Mouse (Mus musculus) macrophage (primary cell): ENCODE results near the gene Chrnb2. TPM values are rescaled to one million over a fixed set of nuclear protein-coding genes. Genes with fewer than 3 reads are reported as not detected.

Experiments
- H3K27ac ChIP-seq: fragments of 350-480 bp; formaldehyde crosslinking; 2 replicates; pipeline ENCODE4 v1.9.0; 2021
- H3K36me3 ChIP-seq: fragments of 350-480 bp; formaldehyde crosslinking; 2 replicates; pipeline ENCODE4 v1.9.0; 2021; ENCODE audit errors: inconsistent target
- H3K4me3 ChIP-seq: fragments of 350-480 bp; formaldehyde crosslinking; 2 replicates; pipeline ENCODE4 v1.9.0; 2021; ENCODE audit errors: inconsistent target
- H3K79me2 ChIP-seq: fragments of 350-480 bp; formaldehyde crosslinking; 2 replicates; pipeline ENCODE4 v1.9.0; 2021; ENCODE audit errors: inconsistent target
- WGBS: methylation state at CpG from one replicate; pipeline ENCODE4 v1.1.7; 2026; ENCODE audit warnings: inconsistent platforms; ENCODE audit not compliant: missing documents; 5-methylcytosine and 5-hydroxymethylcytosine counted together
- polyA plus RNA-seq: library from polyadenylated mRNA; stranded (reverse); fragments of 250-400 nt; gene quantifications from 3 replicates; pipeline ENCODE4 v1.2.4, GENCODE M21; 2018; ENCODE audit warnings: inconsistent platforms

Gene Chrnb2
- polyA plus RNA-seq, 1 experiment from 2014 or later: 0.20 TPM

DNA sequence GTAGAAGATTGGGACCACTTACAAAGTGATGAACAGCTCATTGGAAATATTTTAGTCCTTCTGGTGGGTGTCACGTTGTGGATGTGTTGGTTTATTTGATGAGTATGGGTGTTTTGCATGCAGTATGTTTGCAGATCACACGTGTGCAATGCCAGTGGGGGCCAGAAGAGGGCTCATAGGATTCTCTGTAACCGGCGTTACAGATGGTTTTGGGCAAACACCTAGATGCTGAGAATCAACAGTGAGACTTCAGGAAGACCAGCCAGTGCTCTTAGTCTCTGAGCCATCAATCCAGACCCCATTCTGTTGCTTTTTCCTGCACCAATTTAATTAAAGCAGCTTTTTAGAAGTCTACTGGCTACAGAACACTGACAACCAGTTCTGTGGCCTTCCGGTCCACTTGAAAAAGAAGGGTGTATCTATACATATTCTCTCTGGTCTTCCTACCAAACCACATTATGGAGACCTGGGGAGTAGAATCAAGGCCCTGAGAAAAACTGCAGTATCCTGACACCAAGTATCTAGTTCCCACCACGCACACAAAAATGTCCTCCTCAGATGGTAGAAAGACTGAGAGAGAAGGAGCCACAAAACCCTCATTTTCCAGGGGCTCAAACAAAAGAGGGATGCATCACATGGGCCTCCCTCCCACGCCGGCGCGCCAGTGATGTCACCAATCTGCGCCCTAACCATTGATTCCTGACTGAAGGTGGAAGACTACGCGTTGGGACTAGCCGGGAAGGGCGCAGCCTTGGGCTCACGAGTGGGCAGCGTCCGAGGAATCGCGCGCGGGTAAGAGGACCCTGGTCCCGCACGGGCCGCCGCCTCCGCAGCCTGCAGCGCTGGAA, 49.8 kb downstream of the Chrnb2 start, which contains the start of gene Adar:
Adar (plus strand) TSS at position 664 of the 848 bp plus-strand sequence.
- 4% methylated on average over 28 of the region's 28 CpGs for WGBS
- H3K27ac ChIP-seq: no peak within 1 kb of the TSS

GRCm38 (mm10) chr3:89704064-89704463, 60.4 kb downstream of the Chrnb2 start:
- 83% methylated on average over 6 of the region's 6 CpGs for WGBS
- Histone ChIP-seq H3K79me2 (no peaks in the 10 kb centered on the region), H3K4me3 (no peak overlapping the region), H3K36me3 (no peaks in the 10 kb centered on the region), H3K27ac (no peak overlapping the region)

More for the DNA sequence above, 49.8 kb downstream of the Chrnb2 start, which contains the start of gene Adar:
- Histone ChIP-seq H3K4me3 (peak within 1 kb of the TSS; percentile 45), H3K79me2 (peaks cover 29% of the 10 kb centered on the region; the same call in 1 of the 2 replicates), H3K36me3 (no peaks in the 10 kb centered on the region)

- Histone ChIP-seq H3K27ac (no peak overlapping the region), H3K79me2 (no peaks in the 10 kb centered on the region), H3K4me3 (no peak overlapping the region), H3K36me3 (no peaks in the 10 kb centered on the region)
- WGBS: 55% methylated on average over 3 of the region's 3 CpGs
Observed at GRCm38 (mm10) chr3:89703596-89703995, 60.8 kb downstream of the Chrnb2 start.

DNA sequence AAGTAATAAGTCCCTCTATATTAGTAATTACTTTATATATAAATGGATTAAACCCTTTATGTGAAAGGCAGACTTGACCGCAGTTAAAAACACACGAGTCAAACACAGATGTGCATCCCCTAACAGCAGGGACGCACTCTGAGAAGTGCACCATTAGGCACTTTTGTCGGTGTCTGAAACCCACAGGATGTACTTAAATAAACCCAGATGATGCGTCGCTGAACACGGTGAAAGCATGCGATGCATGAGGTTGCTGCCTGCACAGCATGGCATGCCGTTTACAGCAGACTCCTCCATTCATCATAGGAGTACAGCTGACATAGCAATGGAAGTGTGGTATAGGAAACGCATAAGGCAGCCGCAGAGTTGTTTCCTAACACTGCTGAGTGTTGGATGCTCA, 64.0 kb downstream of the Chrnb2 start:
- no peaks in the 10 kb centered on the region for H3K79me2 ChIP-seq
- 83% methylated on average over 11 of the region's 11 CpGs for WGBS
- no peaks in the 10 kb centered on the region for H3K36me3 ChIP-seq
- H3K4me3 ChIP-seq: no peak overlapping the region
- no peak overlapping the region for H3K27ac ChIP-seq

GRCm38 (mm10) chr3:89698958-89699357, 65.5 kb downstream of the Chrnb2 start:
- 100% methylated on average over 1 of the region's 1 CpGs for WGBS
- H3K27ac ChIP-seq: no peak overlapping the region
- no peaks in the 10 kb centered on the region for H3K36me3 ChIP-seq
- H3K4me3 ChIP-seq: no peak overlapping the region
- H3K79me2 ChIP-seq: no peaks in the 10 kb centered on the region

Other genes starting within 250 kb of the Chrnb2 start
- 0.02 to 0.03 TPM in 2 of 3 replicates, not detected in the other for gene Kcnn3, start 244.5 kb downstream of the Chrnb2 start, polyA plus RNA-seq
- 44.2 to 86.6 TPM (median 45.0 TPM) in 3 replicates for gene Adar, start 49.6 kb downstream of the Chrnb2 start, polyA plus RNA-seq
- 104 to 201 TPM (median 119 TPM) in 3 replicates for gene Ube2q1, start 9.0 kb upstream of the Chrnb2 start, polyA plus RNA-seq
- gene She, start 66.7 kb upstream of the Chrnb2 start, polyA plus RNA-seq: not detected in 3 replicates
- 19.4 to 52.9 TPM (median 29.9 TPM) in 3 replicates for gene Il6ra, start 148.6 kb upstream of the Chrnb2 start, polyA plus RNA-seq
- 8.0 to 10.1 TPM (median 10.0 TPM) in 3 replicates for gene Atp8b2, start 198.9 kb upstream of the Chrnb2 start, polyA plus RNA-seq
- gene Hax1, start 234.1 kb upstream of the Chrnb2 start, polyA plus RNA-seq: 77.9 to 113 TPM (median 113 TPM) in 3 replicates